Mouse (Mus musculus): ENCODE data around the gene Pth2. TPM values are rescaled to one million over a fixed set of nuclear protein-coding genes. Genes with fewer than 3 reads are reported as not detected.
A peak's percentile ranks its signal among the peaks of the same experiment; 100 is the strongest.

Pth2 gene
- polyA plus RNA-seq, 1 experiment from 2014 or later, result not detected

GRCm38 (mm10) chr7:45202654-45203053 lies 21.9 kb downstream of the Pth2 start:
- Histone ChIP-seq H3K4me1 (ENCODE audit: control insufficient read depth, insufficient read depth, low read length) (0 out of 2 replicates have a peak, but pooled peaks cover 6% of the 10 kb centered on the region), H3K27me3 (ENCODE audit: control insufficient read depth, insufficient read depth, low read length) (0 out of 2 replicates have a peak, but pooled peaks cover 4% of the 10 kb centered on the region), H3K36me3 (ENCODE audit: control insufficient read depth, insufficient read depth, low read length) (no peaks in the 10 kb centered on the region), H3K9me3 (replicated peaks; ENCODE audit: control insufficient read depth, low read length) (no peaks in the 10 kb centered on the region), H3K27ac (ENCODE audit: low read depth, low read length) (0 out of 2 replicates have a peak overlapping the region, but pooled peaks have one; percentile 29), H3K4me2 (no peak overlapping the region), H3K4me3 (ENCODE audit: low read depth, low read length) (no peak overlapping the region), H3K9ac (ENCODE audit: low read depth, low read length) (no peak overlapping the region)
- no peak for ATAC-seq (replicated peaks; ENCODE audit: insufficient number of reproducible peaks, low FRiP score, low TSS enrichment)
- WGBS (ENCODE audit: insufficient replicate concordance), result 23% methylated on average over 10 of the region's 10 CpGs

- Histone ChIP-seq H3K27ac (ENCODE audit: low read depth, low read length) (no peak within 1 kb of the TSS), H3K36me3 (ENCODE audit: control insufficient read depth, insufficient read depth, low read length) (no peaks in the 10 kb centered on the region), H3K4me3 (ENCODE audit: low read depth, low read length) (peak within 1 kb of the TSS; percentile 43), H3K9ac (ENCODE audit: low read depth, low read length) (0 out of 2 replicates have a peak within 1 kb of the TSS, but pooled peaks have one; percentile 44), H3K27me3 (ENCODE audit: control insufficient read depth, insufficient read depth, low read length) (0 out of 2 replicates have a peak, but pooled peaks cover 4% of the 10 kb centered on the region), H3K9me3 (replicated peaks; ENCODE audit: control insufficient read depth, low read length) (no peaks in the 10 kb centered on the region), H3K4me1 (ENCODE audit: control insufficient read depth, insufficient read depth, low read length) (0 out of 2 replicates have a peak, but pooled peaks cover 6% of the 10 kb centered on the region), H3K4me2 (peak within 1 kb of the TSS; percentile 65)
- peak; percentile 86; the same call in 1 of the 2 replicates for ATAC-seq (replicated peaks; ENCODE audit: insufficient number of reproducible peaks, low FRiP score, low TSS enrichment)
- WGBS (ENCODE audit: insufficient replicate concordance), result 8% methylated on average over 44 of the region's 44 CpGs
Measured at GRCm38 (mm10) chr7:45204380-45205143, 23.8 kb downstream of the Pth2 start, which contains the start of gene Ccdc155. Gene Ccdc155 (minus strand): TSS chr7:45204892.

GRCm38 (mm10) chr7:45208260-45208659 lies 27.5 kb downstream of the Pth2 start:
- no peak for ATAC-seq (replicated peaks; ENCODE audit: insufficient number of reproducible peaks, low FRiP score, low TSS enrichment)
- Histone ChIP-seq H3K36me3 (ENCODE audit: control insufficient read depth, insufficient read depth, low read length) (no peaks in the 10 kb centered on the region), H3K4me1 (ENCODE audit: control insufficient read depth, insufficient read depth, low read length) (peaks cover 9% of the 10 kb centered on the region), H3K27ac (ENCODE audit: low read depth, low read length) (no peak overlapping the region), H3K4me2 (no peak overlapping the region), H3K27me3 (ENCODE audit: control insufficient read depth, insufficient read depth, low read length) (peaks cover 15% of the 10 kb centered on the region), H3K4me3 (ENCODE audit: low read depth, low read length) (no peak overlapping the region), H3K9me3 (replicated peaks; ENCODE audit: control insufficient read depth, low read length) (no peaks in the 10 kb centered on the region), H3K9ac (ENCODE audit: low read depth, low read length) (no peak overlapping the region)
- 73% methylated on average over 6 of the region's 6 CpGs for WGBS (ENCODE audit: insufficient replicate concordance)

GRCm38 (mm10) chr7:45211070-45211469 lies 30.3 kb downstream of the Pth2 start:
- Histone ChIP-seq H3K27me3 (ENCODE audit: control insufficient read depth, insufficient read depth, low read length) (peaks cover 15% of the 10 kb centered on the region), H3K4me2 (peak overlapping the region; percentile 52), H3K4me3 (ENCODE audit: low read depth, low read length) (no peak overlapping the region), H3K9ac (ENCODE audit: low read depth, low read length) (no peak overlapping the region), H3K27ac (ENCODE audit: low read depth, low read length) (no peak overlapping the region), H3K4me1 (ENCODE audit: control insufficient read depth, insufficient read depth, low read length) (peaks cover 9% of the 10 kb centered on the region), H3K9me3 (replicated peaks; ENCODE audit: control insufficient read depth, low read length) (no peaks in the 10 kb centered on the region), H3K36me3 (ENCODE audit: control insufficient read depth, insufficient read depth, low read length) (no peaks in the 10 kb centered on the region)
- no peak for ATAC-seq (replicated peaks; ENCODE audit: insufficient number of reproducible peaks, low FRiP score, low TSS enrichment)
- WGBS (ENCODE audit: insufficient replicate concordance), result 42% methylated on average over 10 of the region's 10 CpGs

GRCm38 (mm10) chr7:45211851-45212251 lies 31.1 kb downstream of the Pth2 start, which contains the start of gene Dkkl1:
Gene Dkkl1 (minus strand): TSS chr7:45212147.
- H3K4me1 ChIP-seq (ENCODE audit: control insufficient read depth, insufficient read depth, low read length), result peaks cover 11% of the 10 kb centered on the region
- H3K27ac ChIP-seq (ENCODE audit: low read depth, low read length), result no peak within 1 kb of the TSS
- peak within 1 kb of the TSS; percentile 8; the same call in 1 of the 2 replicates for H3K4me3 ChIP-seq (ENCODE audit: low read depth, low read length)
- H3K27me3 ChIP-seq (ENCODE audit: control insufficient read depth, insufficient read depth, low read length), result peaks cover 15% of the 10 kb centered on the region
- H3K9ac ChIP-seq (ENCODE audit: low read depth, low read length), result 0 out of 2 replicates have a peak within 1 kb of the TSS, but pooled peaks have one; percentile 10
- no peaks in the 10 kb centered on the region for H3K36me3 ChIP-seq (ENCODE audit: control insufficient read depth, insufficient read depth, low read length)
- ATAC-seq (replicated peaks; ENCODE audit: insufficient number of reproducible peaks, low FRiP score, low TSS enrichment), result no peak
- H3K4me2 ChIP-seq, result peak within 1 kb of the TSS; percentile 52
- 6% methylated on average over 17 of the region's 17 CpGs for WGBS (ENCODE audit: insufficient replicate concordance)
- no peaks in the 10 kb centered on the region for H3K9me3 ChIP-seq (replicated peaks; ENCODE audit: control insufficient read depth, low read length)

GRCm38 (mm10) chr7:45212356-45212755 lies 31.6 kb downstream of the Pth2 start:
- H3K27ac ChIP-seq (ENCODE audit: low read depth, low read length), result no peak overlapping the region
- no peak overlapping the region for H3K4me2 ChIP-seq
- no peaks in the 10 kb centered on the region for H3K9me3 ChIP-seq (replicated peaks; ENCODE audit: control insufficient read depth, low read length)
- peaks cover 16% of the 10 kb centered on the region for H3K4me1 ChIP-seq (ENCODE audit: control insufficient read depth, insufficient read depth, low read length)
- no peak overlapping the region for H3K4me3 ChIP-seq (ENCODE audit: low read depth, low read length)
- no peak overlapping the region for H3K9ac ChIP-seq (ENCODE audit: low read depth, low read length)
- peaks cover 15% of the 10 kb centered on the region for H3K27me3 ChIP-seq (ENCODE audit: control insufficient read depth, insufficient read depth, low read length)
- 65% methylated on average over 7 of the region's 7 CpGs for WGBS (ENCODE audit: insufficient replicate concordance)
- ATAC-seq (replicated peaks; ENCODE audit: insufficient number of reproducible peaks, low FRiP score, low TSS enrichment), result no peak
- no peaks in the 10 kb centered on the region for H3K36me3 ChIP-seq (ENCODE audit: control insufficient read depth, insufficient read depth, low read length)

- 56% methylated on average over 5 of the region's 5 CpGs for WGBS (ENCODE audit: insufficient replicate concordance)
- H3K36me3 ChIP-seq (ENCODE audit: control insufficient read depth, insufficient read depth, low read length), result peaks cover 9% of the 10 kb centered on the region
- H3K4me3 ChIP-seq (ENCODE audit: low read depth, low read length), result no peak overlapping the region
- H3K4me1 ChIP-seq (ENCODE audit: control insufficient read depth, insufficient read depth, low read length), result peaks cover 23% of the 10 kb centered on the region
- no peak overlapping the region for H3K4me2 ChIP-seq
- no peak overlapping the region for H3K9ac ChIP-seq (ENCODE audit: low read depth, low read length)
- no peak overlapping the region for H3K27ac ChIP-seq (ENCODE audit: low read depth, low read length)
- peaks cover 15% of the 10 kb centered on the region for H3K27me3 ChIP-seq (ENCODE audit: control insufficient read depth, insufficient read depth, low read length)
- ATAC-seq (replicated peaks; ENCODE audit: insufficient number of reproducible peaks, low FRiP score, low TSS enrichment), result no peak
- no peaks in the 10 kb centered on the region for H3K9me3 ChIP-seq (replicated peaks; ENCODE audit: control insufficient read depth, low read length)
Measured at GRCm38 (mm10) chr7:45213708-45214107, 32.9 kb downstream of the Pth2 start.

GRCm38 (mm10) chr7:45215673-45216441 lies 35.1 kb downstream of the Pth2 start, which contains the start of gene Tead2:
Gene Tead2 (plus strand): TSS chr7:45215753.
- WGBS (ENCODE audit: insufficient replicate concordance), result under 1% methylated on average over 54 of the region's 55 CpGs

More at GRCm38 (mm10) chr7:45215673-45216441, 35.1 kb downstream of the Pth2 start, which contains the start of gene Tead2:
- H3K27me3 ChIP-seq (ENCODE audit: control insufficient read depth, insufficient read depth, low read length), result peaks cover 9% of the 10 kb centered on the region
- peaks cover 23% of the 10 kb centered on the region for H3K4me1 ChIP-seq (ENCODE audit: control insufficient read depth, insufficient read depth, low read length)
- ATAC-seq (replicated peaks; ENCODE audit: insufficient number of reproducible peaks, low FRiP score, low TSS enrichment), result peak; percentile 43
- peak within 1 kb of the TSS; percentile 99 for H3K9ac ChIP-seq (ENCODE audit: low read depth, low read length)
- peak within 1 kb of the TSS; percentile 88 for H3K4me2 ChIP-seq
- H3K27ac ChIP-seq (ENCODE audit: low read depth, low read length), result peak within 1 kb of the TSS; percentile 97
- H3K36me3 ChIP-seq (ENCODE audit: control insufficient read depth, insufficient read depth, low read length), result peaks cover 28% of the 10 kb centered on the region
- no peaks in the 10 kb centered on the region for H3K9me3 ChIP-seq (replicated peaks; ENCODE audit: control insufficient read depth, low read length)
- H3K4me3 ChIP-seq (ENCODE audit: low read depth, low read length), result peak within 1 kb of the TSS; percentile 86
